Mouse (Mus musculus): ENCODE data around the gene Kcp. TPM values are rescaled to one million over a fixed set of nuclear protein-coding genes. Genes with fewer than 3 reads are reported as not detected.

The Kcp gene
- under 1 TPM; 0.06 to 0.08 TPM for polyA plus RNA-seq (2012; fragmentation: generic; extraction: Trizol)

GRCm38 (mm10) chr6:29507447-29508309, at the start of gene Kcp:
TSS of gene Kcp (minus strand) at chr6:29507952.

DNA sequence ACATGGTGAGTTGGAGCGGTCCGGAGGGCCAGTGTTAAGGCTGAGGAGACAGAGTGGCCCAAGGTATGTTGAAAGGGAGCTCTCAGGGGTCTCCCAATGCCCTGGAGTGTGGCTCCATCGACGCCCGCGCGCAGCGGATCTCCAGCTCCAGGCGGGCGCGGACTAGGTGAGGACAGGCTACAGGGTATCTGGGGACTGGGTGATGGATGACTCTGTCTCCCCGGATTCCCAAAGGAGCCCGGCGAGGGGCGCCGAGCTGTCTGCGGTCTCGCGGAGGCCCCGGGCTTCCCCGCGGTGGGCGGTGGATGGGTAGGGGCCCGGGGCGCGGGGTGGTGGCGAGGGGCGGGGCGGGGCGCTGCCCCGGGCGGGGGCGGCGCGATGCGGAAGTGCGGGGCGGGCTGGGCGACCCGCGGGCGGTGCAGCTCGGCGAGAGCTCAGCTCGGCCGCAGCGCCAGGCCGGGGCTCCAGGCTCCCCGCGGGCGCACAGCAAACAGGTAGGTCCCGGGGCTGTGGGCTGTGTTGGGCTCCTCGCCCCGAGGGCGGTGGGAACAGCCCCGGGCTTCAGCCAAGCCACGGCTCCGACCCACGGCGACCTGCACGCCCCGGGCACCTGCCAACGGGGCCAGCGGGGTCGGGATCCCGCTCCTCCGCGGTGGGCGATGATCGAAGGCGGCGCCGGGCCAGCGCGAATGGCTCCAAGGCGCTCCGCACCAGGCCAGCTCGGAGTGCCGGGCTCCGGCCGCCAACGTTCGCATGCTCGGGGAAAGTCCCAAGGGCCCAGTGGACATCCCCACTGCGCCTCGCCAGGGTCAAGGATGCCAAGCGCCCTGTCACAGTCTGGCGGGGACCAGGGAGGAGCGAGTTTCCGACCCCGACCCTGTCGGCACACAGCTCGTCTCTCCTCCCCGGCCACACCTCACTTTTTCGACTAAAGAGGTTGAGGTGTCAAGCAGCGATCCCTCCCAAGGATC, 18.8 kb upstream of the Kcp start, which contains the start of gene Irf5:
Gene Irf5 (plus strand): TSS at position 345 of the 971 bp plus-strand sequence.

DNA sequence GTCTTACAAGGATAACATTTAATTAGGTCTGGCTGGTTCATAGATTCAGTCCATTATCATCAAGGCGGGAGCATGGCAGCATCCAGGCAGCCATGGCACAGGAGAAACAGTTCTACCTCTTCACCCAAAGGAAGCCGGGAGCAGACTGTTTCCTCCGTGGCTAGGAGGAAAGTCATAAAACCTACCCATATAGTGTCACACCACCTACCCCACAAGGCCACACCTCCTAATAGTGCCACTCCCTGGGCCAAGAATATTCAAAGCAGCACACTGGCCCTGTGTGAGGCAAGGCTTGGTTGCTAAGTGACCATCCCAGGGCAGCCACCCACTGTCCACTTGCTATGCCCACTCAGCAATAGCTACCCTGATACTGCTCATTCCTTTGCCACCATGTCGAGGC, 36.6 kb downstream of the Kcp start, which contains the start of gene Atp6v1fnb:
Gene Atp6v1fnb (plus strand): TSS at position 301 of the 400 bp plus-strand sequence.

GRCm38 (mm10) chr6:29467583-29468354, 40.0 kb downstream of the Kcp start, which contains the start of gene Atp6v1f:
TSS of gene Atp6v1f (plus strand) at chr6:29467718.

DNA sequence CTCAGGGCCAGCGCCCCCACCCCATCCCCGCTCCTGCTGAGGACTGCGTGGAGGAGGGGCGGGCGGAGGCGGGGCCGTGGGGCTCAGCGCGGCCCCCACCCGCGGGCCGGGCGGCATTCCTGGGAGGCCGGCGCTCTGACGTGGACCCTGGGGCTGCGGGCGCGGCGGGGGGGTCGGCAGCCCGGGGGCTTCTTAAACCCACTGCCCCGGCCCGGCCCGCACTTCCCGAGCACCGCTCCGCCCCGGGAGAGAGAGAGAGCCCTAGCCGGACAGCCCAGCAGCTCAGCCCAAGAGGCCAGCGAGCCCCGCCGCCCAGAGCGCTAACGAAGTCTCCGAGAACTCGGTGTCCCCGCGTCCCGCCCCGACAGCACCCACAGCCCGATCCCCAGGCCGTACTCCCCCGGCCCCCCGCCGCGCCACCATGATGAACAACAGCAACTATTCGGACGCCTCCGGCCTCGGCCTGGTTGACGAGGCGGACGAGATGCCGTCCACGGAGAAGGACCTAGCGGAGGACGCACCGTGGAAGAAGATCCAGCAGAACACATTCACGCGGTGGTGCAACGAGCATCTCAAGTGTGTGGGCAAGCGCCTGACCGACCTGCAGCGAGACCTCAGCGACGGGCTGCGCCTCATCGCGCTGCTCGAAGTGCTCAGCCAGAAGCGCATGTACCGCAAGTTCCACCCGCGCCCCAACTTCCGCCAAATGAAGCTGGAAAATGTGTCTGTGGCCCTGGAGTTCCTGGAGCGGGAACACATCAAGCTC, 74.5 kb downstream of the Kcp start, which contains the start of gene Flnc:
Gene Flnc (plus strand): TSS at position 219 of the 766 bp plus-strand sequence.

Other genes with a start within 250 kb of the Kcp start
- 10 to 100 TPM; 12.3 to 17.6 TPM for gene Hilpda, start 235.5 kb downstream of the Kcp start, polyA plus RNA-seq (2012; fragmentation: generic; extraction: Trizol)
- gene Fam71f2, start 228.4 kb downstream of the Kcp start, polyA plus RNA-seq (2012; fragmentation: generic; extraction: Trizol) = under 1 TPM; 0.57 to 0.96 TPM
- under 1 TPM; 0.70 to 0.89 TPM for gene Fam71f1, start 188.8 kb downstream of the Kcp start, polyA plus RNA-seq (2012; fragmentation: generic; extraction: Trizol)
- 100 to 1,000 TPM in 1 of 2 experiments, 10 to 100 TPM in 1; 16.2 to 300 TPM for gene Calu, start 159.9 kb downstream of the Kcp start, polyA plus RNA-seq (2012; fragmentation: generic; extraction: Trizol)
- gene Opn1sw, start 119.5 kb downstream of the Kcp start, polyA plus RNA-seq (2012; fragmentation: generic; extraction: Trizol) = 1 to 10 TPM in 1 of 2 experiments, under 1 TPM in 1; 0.35 to 2.2 TPM
- 10 to 100 TPM in 1 of 2 experiments, 1 to 10 TPM in 1; 9.7 to 26.6 TPM for gene Ccdc136, start 111.6 kb downstream of the Kcp start, polyA plus RNA-seq (2012; fragmentation: generic; extraction: Trizol)
- gene Flnc, start 74.7 kb downstream of the Kcp start, polyA plus RNA-seq (2012; fragmentation: generic; extraction: Trizol) = 10 to 100 TPM; 21.0 to 78.7 TPM
- gene Atp6v1f, start 40.2 kb downstream of the Kcp start, polyA plus RNA-seq (2012; fragmentation: generic; extraction: Trizol) = 100 to 1,000 TPM; 152 to 287 TPM
- gene Atp6v1fnb, start 36.5 kb downstream of the Kcp start, polyA plus RNA-seq (2012; fragmentation: generic; extraction: Trizol) = not detected
- under 1 TPM; 0.11 to 0.18 TPM for gene Irf5, start 18.7 kb upstream of the Kcp start, polyA plus RNA-seq (2012; fragmentation: generic; extraction: Trizol)
- gene Tnpo3, start 101.9 kb upstream of the Kcp start, polyA plus RNA-seq (2012; fragmentation: generic; extraction: Trizol) = 10 to 100 TPM in 1 of 2 experiments, 1 to 10 TPM in 1; 8.4 to 29.8 TPM
- gene Tspan33, start 186.3 kb upstream of the Kcp start, polyA plus RNA-seq (2012; fragmentation: generic; extraction: Trizol) = under 1 TPM; 0.01 to 0.04 TPM
- 100 to 1,000 TPM in 1 of 2 experiments, 10 to 100 TPM in 1; 38.4 to 105 TPM for gene Smo, start 227.6 kb upstream of the Kcp start, polyA plus RNA-seq (2012; fragmentation: generic; extraction: Trizol)

Data from C3H10T1/2 (cell line).